Mouse (Mus musculus): Measurements from ENCODE around the gene Rgs7bp.

The Rgs7bp gene

DNA sequence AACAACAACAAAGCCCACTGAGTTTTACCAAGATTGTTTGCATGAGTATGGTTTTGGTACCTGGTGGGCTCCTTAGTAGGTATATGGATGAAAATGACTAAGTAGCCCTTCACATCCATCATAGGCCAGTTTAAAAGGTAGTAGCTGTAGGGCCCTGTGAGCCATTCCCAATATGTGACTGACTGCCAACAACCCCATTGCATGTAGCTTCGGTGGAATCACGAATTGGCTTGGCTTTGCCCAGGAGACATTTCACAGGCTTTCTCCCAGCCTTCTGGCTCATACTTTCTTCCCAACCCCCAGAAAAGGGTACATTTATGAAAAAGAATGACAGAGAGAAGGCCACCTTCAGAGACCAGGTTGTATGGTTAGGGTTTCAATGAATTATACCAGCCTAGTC lies 45.8 kb downstream of the Rgs7bp start:
- no peak for DNase-seq (ENCODE audit: low spot score)

DNA sequence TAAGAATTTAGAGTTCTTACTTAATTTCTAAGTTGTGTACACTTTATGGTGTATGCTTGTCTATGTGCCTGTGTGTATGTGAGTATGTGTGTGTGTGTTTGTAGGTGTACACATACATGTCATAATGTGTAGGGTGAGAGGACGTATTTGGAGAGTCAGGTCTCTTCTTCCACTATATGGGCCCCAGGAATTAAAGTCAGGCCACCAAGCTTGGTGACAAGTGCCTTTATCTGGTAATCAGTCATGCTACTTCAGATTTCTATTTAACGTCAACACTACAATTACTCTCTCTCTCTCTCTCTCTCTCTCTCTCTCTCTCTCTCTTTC lies 51.9 kb downstream of the Rgs7bp start:
- DNase-seq (ENCODE audit: low spot score): no peak

DNA sequence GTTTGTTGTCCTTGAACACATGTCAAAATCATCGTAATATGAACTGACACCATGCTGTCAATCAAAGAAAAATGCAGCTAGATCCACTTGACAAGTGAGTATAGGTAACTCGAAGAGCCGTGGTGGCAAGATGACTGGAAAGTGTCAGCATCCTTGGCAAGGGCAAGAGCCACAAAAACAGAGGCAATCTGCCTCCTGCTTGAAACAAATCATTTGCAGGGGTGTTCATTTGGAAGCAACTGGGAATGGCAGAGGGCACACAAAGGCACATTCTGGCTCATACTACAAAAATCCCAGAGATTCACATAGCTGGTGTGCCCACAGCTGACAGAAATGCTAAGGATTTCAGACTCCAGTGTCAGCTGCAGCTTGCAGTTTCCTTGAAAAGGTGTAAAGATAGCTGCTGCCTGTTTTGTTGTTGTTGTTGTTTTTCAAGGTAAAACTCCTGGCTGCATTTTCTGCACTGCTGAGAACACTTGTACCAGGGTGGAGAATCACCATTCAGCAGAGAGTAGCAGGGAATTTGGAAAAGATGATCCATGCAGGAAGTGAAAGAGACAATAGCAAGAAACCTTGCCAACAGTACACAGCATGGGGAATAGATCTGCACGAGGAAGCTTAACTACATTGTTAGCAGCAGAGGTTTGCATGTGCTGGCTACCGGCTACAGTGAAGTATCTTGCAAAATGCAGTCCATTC lies 52.4 kb downstream of the Rgs7bp start:
- no peak for DNase-seq (ENCODE audit: low spot score)

GRCm38 (mm10) chr13:105001714-105002113 lies 53.0 kb downstream of the Rgs7bp start:
- DNase-seq (ENCODE audit: low spot score): no peak

GRCm38 (mm10) chr13:104988811-104989258 lies 65.9 kb downstream of the Rgs7bp start:
- no peak for DNase-seq (ENCODE audit: low spot score)

GRCm38 (mm10) chr13:104988009-104988540 lies 66.7 kb downstream of the Rgs7bp start:
- DNase-seq (ENCODE audit: low spot score): no peak

DNA sequence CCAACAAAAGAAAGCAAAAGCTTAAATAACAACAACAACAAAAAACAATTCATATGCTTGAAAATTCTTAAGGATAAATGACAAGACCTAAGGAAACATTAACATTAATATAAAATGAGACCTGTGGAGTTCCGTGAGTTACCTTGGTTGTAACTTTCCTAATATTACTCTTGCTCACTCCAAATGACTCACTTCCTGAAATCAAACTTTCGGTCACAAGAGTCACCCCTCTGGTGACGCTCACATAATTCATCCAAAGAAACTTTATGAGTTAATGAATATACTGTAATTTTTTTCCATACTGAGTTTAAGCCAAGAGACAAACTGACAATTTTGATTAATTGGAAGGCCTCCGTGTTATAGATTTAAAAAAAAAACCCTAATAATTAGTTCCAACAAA lies 69.0 kb downstream of the Rgs7bp start:
- DNase-seq (ENCODE audit: low spot score): no peak

- DNase-seq (ENCODE audit: low spot score): no peak
Observed at GRCm38 (mm10) chr13:104983989-104984388, 70.7 kb downstream of the Rgs7bp start.

- no peak for DNase-seq (ENCODE audit: low spot score)
Observed at GRCm38 (mm10) chr13:104982781-104983353, 71.9 kb downstream of the Rgs7bp start.

GRCm38 (mm10) chr13:104978176-104978575 lies 76.6 kb downstream of the Rgs7bp start:
- DNase-seq (ENCODE audit: low spot score): no peak

DNA sequence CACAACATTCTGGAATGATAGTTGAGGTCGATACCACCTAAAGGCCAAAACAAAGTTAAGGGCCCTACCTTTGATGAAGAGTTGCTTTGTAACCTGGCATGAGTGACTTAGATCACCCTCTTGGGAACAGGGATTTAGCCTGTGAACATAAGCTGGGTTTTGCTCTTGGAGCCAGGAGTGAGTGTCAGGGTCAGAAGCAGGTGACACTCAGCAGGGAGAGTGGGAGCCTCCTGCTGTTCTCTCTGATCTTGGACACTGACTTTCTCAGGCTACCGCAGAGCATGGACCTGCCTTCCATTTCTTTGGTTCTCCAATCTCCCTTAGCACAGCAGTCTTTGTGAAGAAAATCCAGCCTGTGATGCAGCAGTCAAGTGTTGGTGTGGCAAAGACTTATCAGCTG lies 87.2 kb downstream of the Rgs7bp start:
- DNase-seq (ENCODE audit: low spot score): no peak

GRCm38 (mm10) chr13:104963716-104964115 lies 91.0 kb downstream of the Rgs7bp start:
- no peak for DNase-seq (ENCODE audit: low spot score)

GRCm38 (mm10) chr13:104962716-104963411 lies 91.9 kb downstream of the Rgs7bp start:
- DNase-seq (ENCODE audit: low spot score): no peak

- DNase-seq (ENCODE audit: low spot score): no peak
Observed at GRCm38 (mm10) chr13:104962166-104962565, 92.6 kb downstream of the Rgs7bp start.

GRCm38 (mm10) chr13:104960951-104961715 lies 93.6 kb downstream of the Rgs7bp start:
- no peak for DNase-seq (ENCODE audit: low spot score)

DNA sequence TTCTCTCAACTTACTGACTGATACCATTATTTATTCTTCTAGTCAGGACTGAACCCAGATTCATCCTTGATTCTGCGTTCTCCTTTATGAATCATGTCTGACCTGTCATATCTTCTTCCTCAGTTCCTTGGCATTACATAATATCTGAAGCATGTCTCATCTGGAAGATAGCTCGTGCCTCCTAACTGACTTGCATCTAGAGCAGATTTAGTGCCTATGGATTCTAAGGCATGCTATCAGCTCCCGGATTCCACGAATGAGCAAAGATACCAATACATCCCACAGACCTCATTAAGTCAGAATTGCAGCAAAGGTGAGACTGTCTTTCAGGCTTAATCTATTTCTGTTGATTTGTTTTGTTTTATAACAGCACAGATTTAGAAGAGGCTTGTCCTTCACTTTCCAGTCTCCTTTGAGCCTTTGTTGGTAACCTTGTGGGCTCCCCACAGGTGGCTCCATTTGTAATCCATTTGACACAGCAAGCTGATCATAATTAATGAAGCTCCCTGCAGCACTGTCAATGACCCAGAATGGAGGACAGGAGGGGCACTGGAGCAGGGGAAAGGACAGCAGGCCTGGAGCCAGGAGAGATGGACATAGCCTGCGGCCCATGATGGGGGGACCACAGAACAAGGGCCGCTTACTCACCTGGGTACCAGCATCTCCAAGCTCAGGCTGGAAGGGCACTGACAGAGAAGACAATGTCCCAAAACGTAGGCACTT lies 94.4 kb downstream of the Rgs7bp start:
- DNase-seq (ENCODE audit: low spot score): no peak

DNA sequence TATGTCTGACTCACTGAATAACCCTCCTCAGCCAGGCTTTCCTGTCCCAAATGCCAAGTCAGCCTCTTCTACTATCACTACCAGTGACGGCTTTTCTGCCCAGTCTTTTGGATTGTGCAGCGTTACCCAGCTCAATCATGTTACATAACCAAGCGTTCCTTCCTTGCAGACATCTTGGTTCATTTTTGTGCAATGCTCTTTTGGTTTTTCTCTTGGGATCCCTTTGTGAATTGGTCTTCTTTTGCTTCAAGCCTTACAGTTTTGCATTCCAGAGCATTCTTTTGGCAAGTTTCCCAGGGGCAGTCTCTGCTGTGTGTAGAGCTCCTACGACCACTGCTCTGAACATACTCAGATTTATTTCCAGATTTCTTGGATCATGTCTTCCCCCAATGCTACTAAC lies 95.0 kb downstream of the Rgs7bp start:
- no peak for DNase-seq (ENCODE audit: low spot score)

GRCm38 (mm10) chr13:104947958-104948357 lies 106.8 kb downstream of the Rgs7bp start:
- DNase-seq (ENCODE audit: low spot score): peak; percentile 66

DNA sequence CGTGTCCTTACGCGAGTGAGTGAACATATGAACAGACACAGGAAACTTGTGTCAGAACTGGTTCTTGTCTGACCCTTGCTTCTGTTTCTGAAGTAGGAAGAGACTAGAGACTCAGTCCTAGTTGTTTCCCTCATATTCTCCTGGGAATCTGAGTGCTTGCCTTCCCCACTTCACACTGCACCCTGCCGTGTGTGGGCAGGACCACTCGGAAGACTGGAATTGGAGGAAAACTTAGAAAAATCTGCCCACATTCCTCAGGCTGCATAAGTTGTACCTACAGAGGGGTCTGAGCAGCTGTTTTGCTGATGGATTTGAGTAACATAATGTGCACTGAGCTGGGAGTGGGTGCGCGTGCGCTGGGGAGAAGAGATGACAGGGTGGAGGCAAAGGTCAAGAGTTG lies 114.2 kb downstream of the Rgs7bp start:
- DNase-seq (ENCODE audit: low spot score): no peak

DNA sequence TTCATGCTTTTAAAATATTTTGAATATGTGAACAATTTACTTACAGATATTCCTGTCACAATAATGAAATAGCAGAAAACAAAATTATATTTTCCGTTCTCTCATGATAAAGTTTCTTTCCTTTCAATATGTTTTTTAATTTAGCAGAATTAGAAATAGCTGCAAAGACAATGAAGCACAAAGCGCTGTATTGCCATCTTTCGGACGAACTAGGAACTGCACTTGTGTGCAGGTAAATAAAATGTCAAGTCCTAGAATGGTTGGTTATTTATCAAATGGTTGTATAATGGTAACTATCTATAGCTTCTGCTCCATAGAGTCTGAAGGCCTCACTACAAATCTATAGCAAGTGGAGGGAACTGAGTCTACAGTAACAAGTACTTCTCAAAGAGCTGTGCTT lies 114.9 kb downstream of the Rgs7bp start:
- peak; percentile 38 for DNase-seq (ENCODE audit: low spot score)

DNA sequence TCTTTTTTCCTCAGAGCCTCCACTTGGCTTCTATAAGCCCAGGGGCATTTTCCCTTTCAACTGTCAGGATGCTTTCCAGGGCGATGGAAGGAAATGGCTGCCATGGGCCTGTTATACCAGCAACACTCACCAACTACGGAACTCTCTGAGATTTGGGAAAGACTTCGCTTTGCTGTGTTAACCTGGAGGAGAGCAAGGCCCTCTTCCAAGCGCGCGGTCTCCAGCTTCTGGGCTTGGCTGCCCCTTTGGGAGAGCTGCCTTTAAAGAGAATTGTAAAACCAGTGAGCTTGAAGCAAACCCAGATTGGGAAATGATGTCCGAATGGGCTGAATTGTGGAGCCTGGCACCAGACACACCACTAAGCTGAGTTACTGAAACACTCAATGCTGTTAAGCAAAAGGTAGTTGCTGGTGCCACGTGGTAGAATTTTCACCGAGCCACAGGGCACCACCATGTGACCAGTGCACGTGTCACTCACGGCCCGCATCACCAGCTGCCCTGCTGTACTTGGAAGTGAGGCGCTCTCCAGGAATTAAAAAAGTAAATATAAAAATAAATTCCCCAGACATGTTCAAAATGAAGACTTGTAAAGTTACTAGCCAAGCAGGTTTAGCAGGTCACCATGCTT lies 115.7 kb downstream of the Rgs7bp start:
- no peak for DNase-seq (ENCODE audit: low spot score)

Data from ovary, postnatal 14 days (tissue).